Mouse (Mus musculus) cortical plate, adult 2 months (tissue): ENCODE data around the gene Sos2.

ENCODE experiments used
- CTCF ChIP-seq: fragments of 200-500 bp; IDR thresholded peaks from 2 replicates; pipeline ENCODE4 v1.5.1; 2011; ENCODE audit warnings: mild to moderate bottlenecking, control low read depth, low read length; ENCODE audit not compliant: insufficient read depth; ENCODE audit errors: extremely low read depth
- POLR2A ChIP-seq: fragments of 200-500 bp; IDR thresholded peaks from 2 replicates; pipeline ENCODE4 v1.6.1; 2011; ENCODE audit warnings: mild to moderate bottlenecking, low read length, control low read depth; ENCODE audit not compliant: insufficient read depth; ENCODE audit errors: extremely low read depth

- no peak for TF ChIP-seq CTCF
- no peak for TF ChIP-seq POLR2A
Measured at GRCm38 (mm10) chr12:69569926-69570325, 111.7 kb downstream of the Sos2 start.
